Mouse (Mus musculus) liver, embryonic 11.5 days (tissue): ENCODE measurements at regions not wholly inside any gene's neighbourhood (a gene's known extent, or its start where the extent isn't known, plus 50 kb on each side); places are given as distances from the start of the nearest gene placed in this dataset.
"Not testable (repeated sequence)": the region's sequence is repeated elsewhere in the genome, so short reads cannot be mapped to it uniquely, and the experiment has no call there.

ENCODE experiments used
- ATAC-seq: fragments of 200-750 bp; cut with Nextera tagmentation; replicated peaks from 2 replicates; pipeline ENCODE4 v1.8.0; 2017; ENCODE audit warnings: moderate number of reproducible peaks, mild to moderate bottlenecking, moderate TSS enrichment, moderate library complexity; ENCODE audit not compliant: low FRiP score
- DNase-seq: peaks from one replicate; pipeline ENCODE4 v3.0.0-alpha.2; 2017; ENCODE audit warnings: low spot score
- H3K27ac ChIP-seq: fragments of 300-500 bp; sonication (generic); 2 replicates; pipeline ENCODE4 v1.5.1; 2014; ENCODE audit warnings: mild to moderate bottlenecking, low read depth, low read length, control low read depth
- H3K27me3 ChIP-seq: fragments of 300-500 bp; sonication (generic); replicated peaks from 2 replicates; pipeline ENCODE4 v1.6.1; 2014; ENCODE audit warnings: low read length, mixed read lengths; ENCODE audit not compliant: control insufficient read depth, insufficient read depth
- H3K36me3 ChIP-seq: fragments of 300-500 bp; sonication (generic); 2 replicates; pipeline ENCODE4 v1.6.1; 2014; ENCODE audit warnings: mild to moderate bottlenecking, low read length, moderate library complexity, mixed read lengths; ENCODE audit not compliant: control insufficient read depth, insufficient read depth
- H3K4me1 ChIP-seq: fragments of 300-500 bp; sonication (generic); replicated peaks from 2 replicates; pipeline ENCODE4 v1.6.1; 2014; ENCODE audit warnings: low read length, mixed read lengths; ENCODE audit not compliant: control insufficient read depth, insufficient read depth
- H3K4me2 ChIP-seq: fragments of 300-500 bp; sonication (generic); 2 replicates; pipeline ENCODE4 v1.6.1; 2014; ENCODE audit warnings: mild to moderate bottlenecking, control low read depth, moderate library complexity
- H3K4me3 ChIP-seq: fragments of 300-500 bp; sonication (generic); 2 replicates; pipeline ENCODE4 v1.5.1; 2014; ENCODE audit warnings: low read depth, low read length, control low read depth
- H3K9ac ChIP-seq: fragments of 300-500 bp; sonication (generic); 2 replicates; pipeline ENCODE4 v1.6.1; 2014; ENCODE audit warnings: low read depth, low read length, control low read depth
- H3K9me3 ChIP-seq: fragments of 300-500 bp; sonication (generic); 2 replicates; pipeline ENCODE4 v1.6.1; 2016; ENCODE audit warnings: low read length, inconsistent platforms, mixed read lengths; ENCODE audit not compliant: control insufficient read depth
- WGBS: fragments of 180-500 bp; shearing (Covaris S2); extraction: QIAGEN DNeasy Blood & Tissue Kit; methylation state at CpG from one replicate; pipeline ENCODE4 v1.1.7; 2014; 5-methylcytosine and 5-hydroxymethylcytosine counted together

GRCm38 (mm10) chr6:31133896-31134735 lies 175.2 kb upstream of the Klf14 start:
- ATAC-seq (no peak), DNase-seq (no peak)
- no peaks in the 10 kb centered on the region for H3K36me3 ChIP-seq
- 81% methylated on average over 11 of the region's 11 CpGs for WGBS
- no peak overlapping the region for H3K4me2 ChIP-seq
- H3K4me1 ChIP-seq, result 0 out of 2 replicates have a peak, but pooled peaks cover 2% of the 10 kb centered on the region
- H3K9ac ChIP-seq, result no peak overlapping the region
- H3K9me3 ChIP-seq, result no peaks in the 10 kb centered on the region
- no peak overlapping the region for H3K4me3 ChIP-seq
- H3K27me3 ChIP-seq, result no peaks in the 10 kb centered on the region
- H3K27ac ChIP-seq, result no peak overlapping the region

GRCm38 (mm10) chr6:31134736-31135077 lies 175.8 kb upstream of the Klf14 start:
- Histone ChIP-seq H3K9me3 (no peaks in the 10 kb centered on the region), H3K9ac (no peak overlapping the region), H3K4me2 (no peak overlapping the region), H3K4me1 (0 out of 2 replicates have a peak, but pooled peaks cover 2% of the 10 kb centered on the region), H3K36me3 (no peaks in the 10 kb centered on the region), H3K27me3 (no peaks in the 10 kb centered on the region), H3K4me3 (no peak overlapping the region), H3K27ac (no peak overlapping the region)
- WGBS, result 77% methylated on average over 8 of the region's 8 CpGs
- DNase-seq (no peak), ATAC-seq (no peak)

- ATAC-seq, result no peak
Observed at GRCm38 (mm10) chr6:31135580-31135979, 176.7 kb upstream of the Klf14 start.

GRCm38 (mm10) chr6:31136895-31137294 lies 178.0 kb upstream of the Klf14 start:
- 0 out of 2 replicates have a peak, but pooled peaks cover 2% of the 10 kb centered on the region for H3K4me1 ChIP-seq
- no peak for DNase-seq
- no peak for ATAC-seq
- WGBS, result 55% methylated on average over 4 of the region's 4 CpGs
- no peak overlapping the region for H3K27ac ChIP-seq
- no peak overlapping the region for H3K4me2 ChIP-seq
- no peaks in the 10 kb centered on the region for H3K9me3 ChIP-seq
- no peak overlapping the region for H3K9ac ChIP-seq
- no peaks in the 10 kb centered on the region for H3K27me3 ChIP-seq
- no peak overlapping the region for H3K4me3 ChIP-seq
- H3K36me3 ChIP-seq, result no peaks in the 10 kb centered on the region

More at GRCm38 (mm10) chr6:31135580-31135979, 176.7 kb upstream of the Klf14 start:
- no peak overlapping the region for H3K9ac ChIP-seq
- no peak overlapping the region for H3K4me2 ChIP-seq
- DNase-seq, result no peak
- no peak overlapping the region for H3K4me3 ChIP-seq
- H3K36me3 ChIP-seq, result no peaks in the 10 kb centered on the region
- 0 out of 2 replicates have a peak, but pooled peaks cover 2% of the 10 kb centered on the region for H3K4me1 ChIP-seq
- no peak overlapping the region for H3K27ac ChIP-seq
- no peaks in the 10 kb centered on the region for H3K9me3 ChIP-seq
- H3K27me3 ChIP-seq, result no peaks in the 10 kb centered on the region
- 83% methylated on average over 6 of the region's 6 CpGs for WGBS

- ATAC-seq, result no peak
- no peaks in the 10 kb centered on the region for H3K36me3 ChIP-seq
- no peaks in the 10 kb centered on the region for H3K27me3 ChIP-seq
- DNase-seq, result no peak
- no peak overlapping the region for H3K4me3 ChIP-seq
- H3K4me2 ChIP-seq, result no peak overlapping the region
- H3K9me3 ChIP-seq, result no peaks in the 10 kb centered on the region
- no peak overlapping the region for H3K27ac ChIP-seq
- 0 out of 2 replicates have a peak, but pooled peaks cover 2% of the 10 kb centered on the region for H3K4me1 ChIP-seq
- H3K9ac ChIP-seq, result no peak overlapping the region
- 83% methylated on average over 8 of the region's 8 CpGs for WGBS
Observed at GRCm38 (mm10) chr6:31137351-31137750, 178.5 kb upstream of the Klf14 start.

- DNase-seq (no peak), ATAC-seq (no peak)
- no peak overlapping the region for H3K4me2 ChIP-seq
- no peaks in the 10 kb centered on the region for H3K9me3 ChIP-seq
- no peaks in the 10 kb centered on the region for H3K36me3 ChIP-seq
- H3K4me1 ChIP-seq, result no peaks in the 10 kb centered on the region
- H3K9ac ChIP-seq, result no peak overlapping the region
- H3K27ac ChIP-seq, result no peak overlapping the region
- no peaks in the 10 kb centered on the region for H3K27me3 ChIP-seq
- H3K4me3 ChIP-seq, result no peak overlapping the region
- 77% methylated on average over 9 of the region's 9 CpGs for WGBS
Observed at GRCm38 (mm10) chr6:31140000-31140399, 181.1 kb upstream of the Klf14 start.

GRCm38 (mm10) chr6:31140593-31140992 lies 181.7 kb upstream of the Klf14 start:
- no peaks in the 10 kb centered on the region for H3K4me1 ChIP-seq
- no peak for ATAC-seq
- no peak overlapping the region for H3K4me3 ChIP-seq
- H3K4me2 ChIP-seq, result no peak overlapping the region
- H3K36me3 ChIP-seq, result no peaks in the 10 kb centered on the region
- 73% methylated on average over 5 of the region's 5 CpGs for WGBS
- no peak overlapping the region for H3K27ac ChIP-seq
- H3K9me3 ChIP-seq, result no peaks in the 10 kb centered on the region
- no peaks in the 10 kb centered on the region for H3K27me3 ChIP-seq
- no peak overlapping the region for H3K9ac ChIP-seq
- DNase-seq, result no peak

- Histone ChIP-seq H3K9ac (no peak overlapping the region), H3K36me3 (no peaks in the 10 kb centered on the region), H3K9me3 (no peaks in the 10 kb centered on the region), H3K27ac (no peak overlapping the region), H3K4me3 (no peak overlapping the region), H3K4me1 (no peaks in the 10 kb centered on the region), H3K27me3 (no peaks in the 10 kb centered on the region), H3K4me2 (no peak overlapping the region)
- DNase-seq, result no peak
- no peak for ATAC-seq
- WGBS, result 78% methylated on average over 6 of the region's 6 CpGs
Observed at GRCm38 (mm10) chr6:31141486-31141885, 182.6 kb upstream of the Klf14 start.

- not testable (repeated sequence) for DNase-seq, H3K4me2 ChIP-seq, H3K9me3 ChIP-seq, H3K4me1 ChIP-seq, H3K9ac ChIP-seq, H3K27ac ChIP-seq, H3K4me3 ChIP-seq, ATAC-seq, H3K27me3 ChIP-seq, H3K36me3 ChIP-seq
- WGBS, result 93% methylated on average over 15 of the region's 15 CpGs
Observed at GRCm38 (mm10) chr6:31142479-31143007, 183.7 kb upstream of the Klf14 start.
